9 mouse cellular contexts compared by ENCODE assay signal in genomic region chr1:59508463-59509139, GRCm38 (mm10). TPM values are rescaled to one million over a fixed set of nuclear protein-coding genes. Genes with fewer than 3 reads are reported as not detected.
DNase-seq lines count a peak whose midpoint lies in the region; ATAC-seq lines count a peak whose summit lies in the region.
"Had no signal": no experiment of that assay in that cellular context is flagged by ENCODE, and none has a peak within 500 bp of the region (broad histone marks: within the 10 kb centered on the region; RNA-seq: fewer than 3 reads in every experiment).

No protein-coding gene starts in this region.

- peaks cover 33% of the 10 kb centered on the region; the same call in 1 of the 2 replicates for H3K27me3 ChIP-seq in heart, embryonic 10.5 days (ENCODE audit: insufficient read depth, poor library complexity, severe bottlenecking)
- H3K27me3 ChIP-seq in stomach, embryonic 16.5 days (ENCODE audit: control insufficient read depth, insufficient read depth, low read length) = no peaks in the 10 kb centered on the region

- H3K4me2 ChIP-seq in stomach, embryonic 16.5 days (ENCODE audit: low read depth, low read length) = no peak overlapping the region

- peak; percentile 4 for DNase-seq in ovary, postnatal 36 days (ENCODE audit: low spot score)
- DNase-seq in ovary, postnatal 14 days (ENCODE audit: low spot score) = no peak
- no peak for DNase-seq in heart, embryonic 10.5 days (ENCODE audit: low spot score)
- peak; percentile 18 to 52 for DNase-seq in kidney, postnatal 25 days
- DNase-seq in right cerebral cortex, adult 2 months (ENCODE audit: low spot score in 2 of 2) = no peak
- no peak for DNase-seq in right cerebral cortex, postnatal 36 days (ENCODE audit: low spot score in 2 of 2)

- WGBS in heart, embryonic 10.5 days = 22% methylated on average over 17 of the region's 17 CpGs
- 45% methylated on average over 17 of the region's 17 CpGs for WGBS in stomach, embryonic 16.5 days

- peak; percentile 25; the same call in 1 of the 2 replicates for ATAC-seq in stomach, embryonic 16.5 days (ENCODE audit: insufficient read depth, low FRiP score)
- ATAC-seq in activated CD4-positive, CD25-positive, alpha-beta regulatory T cell, adult 4 months = no peak

- H3K9me3 ChIP-seq in heart, embryonic 10.5 days = no peaks in the 10 kb centered on the region
- no peaks in the 10 kb centered on the region for H3K9me3 ChIP-seq in stomach, embryonic 16.5 days (replicated peaks; ENCODE audit: control insufficient read depth, low read length)

- no peak overlapping the region; the same call in 1 of the 2 replicates for H3K27ac ChIP-seq in heart, embryonic 10.5 days
- peak overlapping the region; percentile 47; the same call in 1 of the 2 replicates for H3K27ac ChIP-seq in stomach, embryonic 16.5 days (ENCODE audit: low read length)
- H3K27ac ChIP-seq: liver, embryonic 14.5 days had no signal

- H3K9ac ChIP-seq in stomach, embryonic 16.5 days (ENCODE audit: low read length) = no peak overlapping the region
- H3K9ac ChIP-seq: liver, embryonic 14.5 days had no signal

- H3K4me3 ChIP-seq in heart, embryonic 10.5 days = 0 out of 2 replicates have a peak overlapping the region, but pooled peaks have one; percentile 22
- no peak overlapping the region for H3K4me3 ChIP-seq in stomach, embryonic 16.5 days (replicated peaks; ENCODE audit: low read length)

- H3K4me1 ChIP-seq in heart, embryonic 10.5 days = peaks cover 8% of the 10 kb centered on the region; the same call in 1 of the 2 replicates
- H3K4me1 ChIP-seq in stomach, embryonic 16.5 days (ENCODE audit: control insufficient read depth, insufficient read depth, low read length) = no peaks in the 10 kb centered on the region

- H3K36me3 ChIP-seq in heart, embryonic 10.5 days = no peaks in the 10 kb centered on the region
- H3K36me3 ChIP-seq in stomach, embryonic 16.5 days (ENCODE audit: control insufficient read depth, insufficient read depth, low read length) = no peaks in the 10 kb centered on the region

RNA-seq across cellular contexts. Expression of gene Gm973, which starts 7.5 kb away (rescaled TPM):
- 0.16 TPM in 1 of 2 replicates, not detected in the other for polyA plus RNA-seq in heart, embryonic 10.5 days (2016; fragmentation: Nextera tagmentation; extraction: Ambion mirVana)
- polyA plus RNA-seq in stomach, embryonic 16.5 days (2015; fragmentation: Nextera tagmentation; extraction: Ambion mirVana) = 0.34 and 0.35 TPM in 2 replicates
- polyA plus RNA-seq in activated CD4-positive, CD25-positive, alpha-beta regulatory T cell, adult 4 months (2017; shearing (Covaris generic)) = not detected

RNA-seq across cellular contexts. Expression of gene Fzd7, which starts 26.4 kb away (rescaled TPM):
- 4.2 and 13.0 TPM in 2 replicates for polyA plus RNA-seq in heart, embryonic 10.5 days (2016; fragmentation: Nextera tagmentation; extraction: Ambion mirVana)
- 5.3 and 5.8 TPM in 2 replicates for polyA plus RNA-seq in stomach, embryonic 16.5 days (2015; fragmentation: Nextera tagmentation; extraction: Ambion mirVana)
- polyA plus RNA-seq in activated CD4-positive, CD25-positive, alpha-beta regulatory T cell, adult 4 months (2017; shearing (Covaris generic)) = not detected

Comparison
In these comparisons a context has a peak if more than half of its experiments do, and no peak if none do; other contexts are left out.
1. DNase-seq: peak in ovary, postnatal 36 days (single experiment) and kidney, postnatal 25 days (2 of 2); none in ovary, postnatal 14 days (single experiment), heart, embryonic 10.5 days (single experiment), right cerebral cortex, adult 2 months (0 of 2) and right cerebral cortex, postnatal 36 days (0 of 2).